Mouse (Mus musculus) bone marrow macrophage, adult 2 months (primary cell): Measurements from ENCODE around the gene Grm8.

Experiments
- CTCF ChIP-seq: IDR thresholded peaks from 2 replicates; pipeline ENCODE4 v1.5.1; 2012; ENCODE audit warnings: low read depth, mild to moderate bottlenecking, low read length, moderate library complexity
- POLR2A ChIP-seq: IDR thresholded peaks from 2 replicates; pipeline ENCODE4 v1.6.1; 2012; ENCODE audit warnings: mild to moderate bottlenecking, low read depth, low read length, borderline replicate concordance

DNA sequence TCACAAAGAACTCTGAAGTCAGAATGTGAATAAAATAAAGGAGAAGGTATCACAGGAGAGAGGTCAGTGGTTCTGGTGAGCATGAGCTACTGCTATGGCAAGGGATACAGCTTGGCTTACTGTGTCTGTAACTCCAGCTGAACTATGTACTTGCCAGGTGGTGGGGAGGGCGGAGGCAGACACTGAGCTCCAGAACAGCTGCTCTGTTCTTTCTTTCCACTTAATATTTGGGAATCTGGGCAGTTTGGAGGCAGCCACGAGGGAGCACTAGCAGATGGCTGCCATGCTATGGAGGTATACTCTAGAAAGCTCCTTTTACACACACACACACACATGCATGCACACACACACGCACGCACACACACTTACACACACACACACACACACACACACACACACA is 726.5 kb downstream of the Grm8 start:
- TF ChIP-seq CTCF: no peak
- no peak for TF ChIP-seq POLR2A
